Mouse (Mus musculus) brain, embryonic 14.5 days (tissue): Measurements from ENCODE around the gene Tut4.

Experiments
- CTCF ChIP-seq: fragments of 200-500 bp; IDR thresholded peaks from 2 replicates; pipeline ENCODE4 v1.5.1; 2012; ENCODE audit warnings: inconsistent platforms, mild to moderate bottlenecking, moderate library complexity, borderline replicate concordance; ENCODE audit not compliant: insufficient read depth, insufficient read length; ENCODE audit errors: extremely low read depth
- POLR2A ChIP-seq: fragments of 200-500 bp; IDR thresholded peaks from 2 replicates; pipeline ENCODE4 v1.6.1; 2012; ENCODE audit warnings: mild to moderate bottlenecking, inconsistent platforms, borderline replicate concordance; ENCODE audit not compliant: poor library complexity, insufficient read depth, insufficient read length, severe bottlenecking; ENCODE audit errors: extremely low read depth

- TF ChIP-seq POLR2A (no peak), CTCF (no peak)
Observed at GRCm38 (mm10) chr4:108431561-108431936, 27.7 kb upstream of the Tut4 start.
